Mouse (Mus musculus) R1 (cell line): ENCODE measurements at regions not wholly inside any gene's neighbourhood (a gene's known extent, or its start where the extent isn't known, plus 50 kb on each side); places are given as distances from the start of the nearest gene placed in this dataset.
"Not testable (repeated sequence)": the region's sequence is repeated elsewhere in the genome, so short reads cannot be mapped to it uniquely, and the experiment has no call there.

Experiments
- DNase-seq: peaks from one replicate; pipeline ENCODE4 v3.0.0-alpha.2; 2018; ENCODE audit warnings: low read depth, low spot score

GRCm38 (mm10) chr15:43581246-43581645 lies 3447.1 kb downstream of the 9330182O14Rik start:
- DNase-seq = no peak

DNA sequence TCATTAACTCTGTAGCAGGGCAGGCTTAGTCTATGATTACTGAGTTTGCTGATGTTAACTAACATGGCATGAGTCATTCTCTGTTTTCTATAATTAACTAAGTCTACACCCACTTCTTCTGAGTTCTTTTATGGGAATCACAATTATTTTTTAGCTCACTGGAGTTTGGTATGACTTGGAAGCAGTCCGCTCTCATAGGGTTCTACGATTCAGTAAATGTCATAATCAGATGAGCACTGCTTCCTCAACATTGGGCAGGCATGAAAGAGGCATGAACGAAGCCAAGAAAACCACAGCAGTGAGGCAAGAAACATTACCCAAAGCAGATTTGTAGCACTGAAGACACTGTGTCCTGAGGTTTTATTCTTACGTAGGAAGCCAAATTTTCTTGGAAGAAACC lies 3451.6 kb downstream of the 9330182O14Rik start:
- no peak for DNase-seq

- DNase-seq = no peak
Observed at GRCm38 (mm10) chr15:43588021-43588420, 3453.9 kb downstream of the 9330182O14Rik start.

GRCm38 (mm10) chr15:43607700-43608099 lies 3473.5 kb downstream of the 9330182O14Rik start:
- DNase-seq = no peak

DNA sequence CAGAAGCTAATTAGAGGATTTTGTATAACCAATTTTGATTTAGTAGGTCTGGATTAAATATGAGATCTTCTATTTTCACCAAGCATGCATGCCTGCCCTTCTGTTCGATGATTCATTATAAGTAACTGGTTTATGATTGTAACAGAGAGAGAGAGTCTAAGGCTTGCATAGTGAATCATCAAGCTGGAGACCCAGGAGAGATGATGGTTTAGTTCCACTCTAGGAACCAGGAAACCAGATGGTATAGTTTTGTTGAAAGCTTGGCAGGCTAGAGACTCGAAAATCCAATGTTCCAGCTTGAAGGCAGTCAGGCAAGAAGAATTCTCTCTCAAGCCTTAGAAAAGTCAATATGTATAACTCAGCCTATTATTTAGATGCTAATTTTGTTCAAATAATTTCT lies 3475.7 kb downstream of the 9330182O14Rik start:
- no peak for DNase-seq

GRCm38 (mm10) chr15:43614004-43614661 lies 3480.0 kb downstream of the 9330182O14Rik start:
- DNase-seq = no peak

GRCm38 (mm10) chr15:43615727-43616126 lies 3481.6 kb downstream of the 9330182O14Rik start:
- DNase-seq = no peak

GRCm38 (mm10) chr15:43624431-43624965 lies 3490.3 kb downstream of the 9330182O14Rik start:
- DNase-seq = no peak

DNA sequence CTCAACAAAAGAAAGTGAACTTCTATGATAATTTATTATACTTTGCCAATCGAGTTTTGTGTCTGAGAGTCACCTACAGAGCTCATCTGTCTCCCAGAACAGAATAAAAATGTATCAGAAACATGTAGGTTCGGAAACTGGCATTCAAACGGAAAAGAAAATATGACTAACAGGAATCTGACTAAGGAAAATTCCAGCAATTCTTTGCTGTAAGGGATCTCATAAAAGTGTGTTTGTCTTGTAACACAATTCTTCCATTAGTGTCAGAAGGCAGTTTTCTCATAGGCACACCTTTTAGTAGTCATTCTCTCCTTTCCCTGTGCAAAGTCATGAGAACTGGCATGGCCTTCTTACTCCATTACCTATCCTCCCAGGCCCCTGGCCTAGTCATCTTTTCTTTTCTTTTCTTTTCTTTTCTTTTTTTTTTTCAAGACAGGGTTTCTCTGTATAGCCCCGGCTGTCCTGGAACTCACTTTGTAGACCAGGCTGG lies 3490.9 kb downstream of the 9330182O14Rik start:
- no peak for DNase-seq

DNA sequence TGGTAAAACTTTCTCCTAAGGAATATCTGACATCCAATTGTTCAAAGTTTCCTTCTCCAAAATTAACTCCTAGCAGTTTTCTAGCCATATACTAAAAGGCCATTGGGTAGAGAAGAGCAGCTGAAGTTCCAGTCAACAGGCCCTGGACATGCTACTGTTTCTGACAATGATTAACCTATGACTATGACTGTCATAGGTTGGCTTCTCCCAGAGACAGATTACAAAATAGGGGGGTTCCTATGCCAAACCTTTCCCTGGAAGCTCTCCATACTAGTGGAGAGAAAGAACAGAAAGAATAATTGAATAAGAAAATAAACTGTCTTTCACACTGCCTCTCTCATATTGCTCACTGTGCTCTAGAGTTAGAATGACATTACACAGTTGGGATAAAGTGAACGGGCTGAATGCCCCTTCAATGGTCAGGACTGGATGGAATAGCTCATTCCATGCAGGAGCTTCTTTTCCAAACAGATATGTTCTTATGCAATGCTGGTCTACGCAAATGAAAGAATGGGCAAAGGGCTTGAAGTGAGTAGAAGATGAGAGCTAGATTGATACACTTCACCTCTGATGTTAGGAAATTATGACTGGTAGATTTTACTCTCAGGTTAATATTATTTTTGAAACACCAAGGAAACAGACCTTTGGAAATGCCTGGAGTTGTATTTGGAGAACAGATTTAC lies 3516.8 kb downstream of the 9330182O14Rik start:
- DNase-seq = no peak

DNA sequence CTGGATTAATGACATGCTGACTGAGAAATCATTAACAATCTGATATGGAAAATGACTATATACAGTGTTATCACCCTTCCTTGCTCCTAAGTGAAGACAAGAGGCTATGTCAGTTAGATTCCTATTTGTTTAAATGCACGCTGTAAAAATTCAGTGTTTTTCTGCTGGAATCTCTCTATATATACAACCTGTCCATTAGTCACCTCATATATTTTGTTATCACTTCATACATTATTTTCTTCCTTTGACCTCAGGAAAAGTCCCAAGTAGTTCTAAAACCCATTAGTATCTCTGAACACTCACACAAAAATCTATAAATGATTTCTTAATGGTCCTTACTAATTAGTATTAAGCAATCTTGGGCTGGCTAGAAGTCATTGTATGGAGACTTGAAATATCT lies 3529.5 kb downstream of the 9330182O14Rik start:
- DNase-seq = no peak

GRCm38 (mm10) chr15:43678844-43679243 lies 3544.7 kb downstream of the 9330182O14Rik start:
- DNase-seq = no peak

GRCm38 (mm10) chr15:43682176-43682575 lies 3548.0 kb downstream of the 9330182O14Rik start:
- no peak for DNase-seq

- not testable (repeated sequence) for DNase-seq
Observed at GRCm38 (mm10) chr15:43691998-43692397, 3557.8 kb downstream of the 9330182O14Rik start.

DNA sequence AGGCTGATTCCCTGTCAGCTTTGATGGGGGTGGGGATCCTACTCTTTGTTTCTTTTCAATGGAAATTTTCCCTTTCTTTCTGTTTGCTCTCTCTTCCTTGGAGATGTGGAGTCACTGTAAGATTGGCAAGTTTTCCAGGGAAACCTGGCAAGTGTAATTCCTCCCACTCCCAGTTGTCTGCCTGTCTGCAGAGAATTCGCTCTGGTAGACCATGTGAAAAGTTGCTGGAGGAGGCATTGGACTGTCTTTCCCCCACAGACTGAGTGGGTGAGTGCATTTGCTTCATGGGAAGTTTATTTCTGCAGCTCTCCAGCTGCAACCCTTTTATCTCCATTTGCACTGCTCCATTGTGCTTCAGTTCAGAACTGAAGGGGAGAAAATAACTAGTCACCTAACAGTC lies 3561.3 kb downstream of the 9330182O14Rik start:
- no peak for DNase-seq

GRCm38 (mm10) chr15:43717035-43717434 lies 3582.9 kb downstream of the 9330182O14Rik start:
- no peak for DNase-seq

GRCm38 (mm10) chr15:43717559-43717958 lies 3583.4 kb downstream of the 9330182O14Rik start:
- no peak for DNase-seq

DNA sequence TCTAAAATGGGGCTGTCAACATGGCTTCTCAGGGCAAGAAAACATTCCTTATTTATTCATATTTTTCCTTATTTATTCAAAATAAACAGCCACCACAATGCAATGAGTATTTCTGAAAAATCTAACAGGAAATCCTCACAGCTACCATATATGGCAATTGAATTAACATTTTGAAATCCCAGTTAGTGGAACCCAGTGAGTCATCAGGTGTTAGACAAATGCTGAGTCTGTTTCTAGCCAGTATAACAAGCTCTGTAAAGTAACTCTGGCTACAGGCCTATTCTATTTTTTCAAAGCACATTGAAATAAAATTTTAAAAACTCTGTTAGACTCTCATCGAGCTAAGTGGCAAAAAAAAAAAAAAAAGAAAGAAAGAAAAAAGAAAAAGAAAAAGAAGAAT lies 3586.8 kb downstream of the 9330182O14Rik start:
- no peak for DNase-seq

DNA sequence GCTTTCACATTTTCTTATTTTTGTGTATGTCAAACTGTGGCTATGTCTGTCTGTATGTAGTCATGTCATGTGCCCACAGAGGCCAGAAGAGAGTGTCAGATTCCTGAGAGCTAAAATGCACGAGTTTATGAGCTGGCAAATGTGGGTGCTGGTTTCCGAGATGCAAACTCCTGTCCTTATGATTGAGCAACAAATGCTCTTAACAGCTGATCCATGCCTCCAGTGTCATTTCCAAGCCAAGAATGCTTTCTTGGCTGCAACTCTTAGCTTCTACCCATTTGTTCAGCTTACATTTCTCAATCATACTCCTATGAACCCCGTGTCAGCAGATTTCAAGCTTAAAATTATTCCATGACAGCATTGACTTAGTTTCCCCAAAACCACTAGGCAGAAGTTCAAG lies 3601.5 kb downstream of the 9330182O14Rik start:
- DNase-seq = no peak

DNA sequence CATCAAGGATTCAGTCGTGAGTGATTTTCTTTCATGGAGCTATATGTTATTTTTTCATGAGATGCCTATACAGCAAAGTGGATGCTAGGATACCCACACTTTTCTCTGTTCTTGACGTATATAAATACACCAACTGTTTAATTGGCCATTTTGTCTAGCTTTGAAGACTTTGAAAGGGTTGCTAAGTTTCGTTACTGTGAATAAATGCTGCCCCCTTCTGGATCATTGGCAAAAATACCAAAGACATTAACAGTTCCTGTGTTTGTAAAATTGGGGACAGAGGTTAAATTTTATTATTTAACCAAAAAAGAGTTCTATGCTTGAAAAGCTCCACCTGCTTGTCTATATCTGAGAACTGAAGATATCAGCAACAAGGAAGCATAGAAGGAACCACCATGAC lies 3624.1 kb downstream of the 9330182O14Rik start:
- DNase-seq = peak; percentile 46

- DNase-seq = no peak
Observed at GRCm38 (mm10) chr15:43764606-43765005, 3630.4 kb downstream of the 9330182O14Rik start.

DNA sequence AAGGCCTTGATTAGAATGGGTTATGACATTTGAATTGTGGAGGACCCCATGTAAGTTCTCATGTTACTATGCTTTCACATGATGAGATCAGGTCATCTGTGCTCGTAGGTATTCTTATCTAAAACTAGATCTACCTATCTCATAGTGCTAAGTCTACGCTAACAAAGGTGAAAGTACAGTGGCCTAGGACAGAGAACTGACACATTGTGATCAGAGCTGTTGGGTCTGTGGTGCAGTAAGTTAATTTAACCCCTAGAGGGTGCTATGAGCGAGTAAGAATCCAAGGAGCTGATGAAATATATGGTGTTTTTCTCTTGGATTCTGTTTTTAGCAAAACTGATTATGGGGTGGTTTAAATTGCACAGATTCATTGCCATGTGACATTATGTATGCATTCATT lies 3638.6 kb downstream of the 9330182O14Rik start:
- DNase-seq = peak; percentile 38

DNA sequence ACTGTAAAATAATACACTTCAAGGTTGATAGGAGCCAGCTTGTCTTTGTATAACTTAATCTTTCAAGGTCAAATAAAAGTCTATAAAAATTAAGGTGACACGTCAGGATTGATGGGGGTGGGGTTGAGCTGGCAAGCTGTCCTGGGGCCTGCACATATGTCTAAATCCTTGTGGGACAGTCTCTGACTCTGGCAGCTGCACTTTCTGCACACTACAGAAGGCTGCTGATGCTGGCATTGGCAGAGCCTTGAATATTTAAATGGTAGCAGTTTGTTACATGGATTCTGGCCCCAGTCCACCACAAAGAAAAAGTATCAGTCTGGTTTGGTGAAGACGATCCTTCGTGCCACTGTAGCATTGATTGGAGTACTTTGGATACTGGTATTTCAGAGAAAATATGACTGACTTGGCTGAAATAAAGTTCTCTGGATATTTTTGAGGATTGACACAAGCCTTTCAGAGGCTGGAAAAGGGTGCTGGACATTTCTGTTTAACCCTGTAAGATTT lies 3648.0 kb downstream of the 9330182O14Rik start:
- DNase-seq = not testable (repeated sequence)
